Mouse (Mus musculus): ENCODE measurements around the gene Vsx1. TPM values are rescaled to one million over a fixed set of nuclear protein-coding genes. Genes with fewer than 3 reads are reported as not detected.

Vsx1 gene
- not detected in 2 replicates for total RNA-seq (2023)

DNA sequence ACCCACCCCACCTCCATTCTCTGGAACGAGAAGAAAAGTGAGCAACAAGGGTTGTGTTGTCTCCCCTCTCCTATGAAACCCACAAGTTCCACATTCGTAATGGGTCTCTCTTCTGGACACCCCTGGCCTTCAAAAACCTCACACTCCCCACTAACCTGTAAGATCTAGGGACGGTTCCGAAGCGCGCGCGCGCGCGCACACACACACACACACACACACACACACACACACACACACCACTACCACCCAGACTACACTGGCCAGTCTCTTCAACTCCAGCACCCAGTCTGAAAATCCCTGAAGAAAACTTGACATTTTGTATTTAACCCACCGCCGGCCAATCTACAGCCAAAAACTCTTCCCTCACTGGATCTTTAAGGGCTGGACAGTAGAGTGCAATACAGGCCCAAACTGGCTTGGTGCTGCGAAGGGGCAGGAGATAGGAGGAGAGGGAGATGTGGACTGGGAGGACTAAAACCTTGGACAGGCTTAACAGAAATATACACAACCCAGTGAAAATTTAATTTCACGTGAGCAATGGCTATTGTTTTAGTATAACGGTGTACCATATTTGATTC, at the start of gene Vsx1:
TSS of gene Vsx1 (minus strand) at position 138 of the 578 bp plus-strand sequence.

DNA sequence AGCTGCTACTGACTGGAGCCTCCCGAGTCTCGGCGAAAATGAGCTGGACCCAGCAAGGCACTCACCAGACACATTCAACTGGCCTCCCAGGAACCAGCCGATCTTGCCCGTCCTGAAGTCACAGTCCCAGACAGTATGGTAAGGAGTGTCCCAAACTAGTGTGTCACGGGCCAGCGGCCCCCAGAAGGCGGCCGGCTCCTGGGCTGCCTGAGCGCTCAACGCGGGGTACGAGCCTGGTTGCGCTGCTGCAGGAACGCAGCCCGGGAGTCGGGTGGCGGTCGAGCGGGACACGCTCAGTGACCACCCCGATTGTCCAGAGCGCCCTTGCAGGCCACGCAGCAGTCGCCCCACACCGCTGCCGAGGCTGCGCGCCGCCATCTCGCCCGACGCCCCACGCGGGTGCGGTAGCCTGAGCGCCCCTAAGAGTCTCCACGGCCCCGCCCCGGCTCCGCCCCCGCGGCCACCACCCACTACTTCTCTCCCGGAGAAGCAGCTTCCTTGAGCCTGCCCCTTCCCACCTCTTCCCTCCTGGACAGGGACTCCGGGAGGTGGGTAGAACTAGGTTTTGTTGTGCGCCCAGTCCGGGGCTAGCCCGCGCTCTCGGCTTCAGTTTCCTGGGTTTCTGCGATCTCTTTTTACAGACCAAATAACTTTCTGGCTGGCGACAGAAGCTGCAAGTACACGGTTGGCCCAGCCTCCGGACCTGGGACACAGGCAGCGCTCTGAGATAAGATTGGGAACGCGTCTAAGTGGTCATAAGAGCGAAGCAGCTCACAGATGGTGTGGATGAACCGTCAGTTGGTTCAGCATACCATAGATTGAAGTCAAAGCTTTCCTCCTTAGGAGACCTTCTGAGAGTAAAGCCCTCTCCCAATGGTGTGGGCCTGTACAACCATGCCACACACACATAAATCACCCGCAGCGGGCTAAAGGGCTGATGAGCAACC, 21.1 kb downstream of the Vsx1 start, which contains the start of gene Acss1:
TSS of gene Acss1 (minus strand) at position 681 of the 947 bp plus-strand sequence.

Other genes starting within 250 kb of the Vsx1 start
- gene Zfp442, start 237.9 kb downstream of the Vsx1 start, total RNA-seq (2023): 0.36 and 0.47 TPM in 2 replicates
- gene Zfp345, start 204.3 kb downstream of the Vsx1 start, total RNA-seq (2023): not detected in 2 replicates
- gene Cst7, start 118.9 kb downstream of the Vsx1 start, total RNA-seq (2023): 11.9 and 13.8 TPM in 2 replicates
- gene Apmap, start 80.8 kb downstream of the Vsx1 start, total RNA-seq (2023): 41.8 and 55.5 TPM in 2 replicates
- gene Acss1, start 20.9 kb downstream of the Vsx1 start, total RNA-seq (2023): 2.9 and 3.4 TPM in 2 replicates
- gene Entpd6, start 59.7 kb upstream of the Vsx1 start, total RNA-seq (2023): 3.7 and 4.8 TPM in 2 replicates
- gene Pygb, start 97.4 kb upstream of the Vsx1 start, total RNA-seq (2023): 15.7 and 17.9 TPM in 2 replicates
- 19.9 and 20.4 TPM in 2 replicates for gene Abhd12, start 215.4 kb upstream of the Vsx1 start, total RNA-seq (2023)
- 10.6 and 13.4 TPM in 2 replicates for gene Gins1, start 216.0 kb upstream of the Vsx1 start, total RNA-seq (2023)

All from neutrophil, adult 65 days (primary cell).